Mouse (Mus musculus) heart, embryonic 16.5 days (tissue): Measurements from ENCODE around the gene 1700001C19Rik. TPM values are rescaled to one million over a fixed set of nuclear protein-coding genes. Genes with fewer than 3 reads are reported as not detected.

Source experiments
- ATAC-seq: fragments of 200-750 bp; cut with Nextera tagmentation; replicated peaks from 2 replicates; pipeline ENCODE4 v1.8.0; 2017; ENCODE audit warnings: moderate number of reproducible peaks; ENCODE audit not compliant: insufficient read depth, low FRiP score; ENCODE audit errors: extremely low read depth
- H3K27ac ChIP-seq: fragments of 300-500 bp; sonication (generic); 2 replicates; pipeline ENCODE4 v1.5.1; 2014; ENCODE audit warnings: mild to moderate bottlenecking, low read length, control low read depth, moderate library complexity
- H3K27me3 ChIP-seq: fragments of 300-500 bp; sonication (generic); 2 replicates; pipeline ENCODE4 v1.6.1; 2014; ENCODE audit warnings: low read length, mixed read lengths; ENCODE audit not compliant: control insufficient read depth, insufficient read depth
- H3K36me3 ChIP-seq: fragments of 300-500 bp; sonication (generic); 2 replicates; pipeline ENCODE4 v1.6.1; 2014; ENCODE audit not compliant: control insufficient read depth, insufficient read depth
- H3K4me1 ChIP-seq: fragments of 300-500 bp; sonication (generic); 2 replicates; pipeline ENCODE4 v1.6.1; 2014; ENCODE audit warnings: low read length, mixed read lengths; ENCODE audit not compliant: control insufficient read depth, insufficient read depth
- H3K4me2 ChIP-seq: fragments of 300-500 bp; sonication (generic); 2 replicates; pipeline ENCODE4 v1.6.1; 2014; ENCODE audit warnings: low read depth, mild to moderate bottlenecking, control low read depth, low read length
- H3K4me3 ChIP-seq: fragments of 300-500 bp; sonication (generic); 2 replicates; pipeline ENCODE4 v1.5.1; 2014; ENCODE audit warnings: mild to moderate bottlenecking, control low read depth, low read length
- H3K9ac ChIP-seq: fragments of 300-500 bp; sonication (generic); 2 replicates; pipeline ENCODE4 v1.6.1; 2014; ENCODE audit warnings: low read length, control low read depth
- H3K9me3 ChIP-seq: fragments of 300-500 bp; sonication (generic); replicated peaks from 2 replicates; pipeline ENCODE4 v1.6.1; 2016; ENCODE audit warnings: low read length; ENCODE audit not compliant: control insufficient read depth
- WGBS: fragments of 180-500 bp; shearing (Covaris S2); extraction: QIAGEN DNeasy Blood & Tissue Kit; methylation state at CpG from one replicate; pipeline ENCODE4 v1.1.7; 2014; 5-methylcytosine and 5-hydroxymethylcytosine counted together
- polyA plus RNA-seq: library from polyadenylated mRNA; unstranded; fragments of >200 nt; fragmentation: Nextera tagmentation; extraction: Ambion mirVana; gene quantifications from 2 replicates; pipeline ENCODE4 v1.2.1, GENCODE M21; 2015

Gene 1700001C19Rik
- polyA plus RNA-seq, 1 experiment from 2014 or later: 0.64 TPM

DNA sequence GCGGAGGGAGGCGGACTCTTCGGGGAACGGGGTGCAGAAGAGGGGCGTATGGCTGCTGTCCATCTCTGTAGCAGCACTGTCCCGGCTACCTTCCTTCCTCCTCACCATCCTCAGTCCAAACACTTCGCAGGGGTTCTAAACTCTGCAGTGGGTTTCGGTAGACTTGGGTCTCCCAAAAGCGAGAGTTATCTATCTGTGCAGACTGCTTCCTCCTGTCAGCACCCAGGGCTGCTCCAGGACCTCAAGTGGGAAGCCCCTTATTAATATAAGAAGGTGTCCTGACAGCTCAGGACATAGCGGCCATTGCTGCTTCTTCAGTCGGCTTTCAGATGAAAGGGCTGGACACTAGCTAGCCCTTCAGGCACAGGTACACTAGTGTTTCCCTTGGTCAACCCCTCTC lies 27.8 kb upstream of the 1700001C19Rik start:
- H3K4me2 ChIP-seq: no peak overlapping the region
- WGBS: 78% methylated on average over 11 of the region's 11 CpGs

DNA sequence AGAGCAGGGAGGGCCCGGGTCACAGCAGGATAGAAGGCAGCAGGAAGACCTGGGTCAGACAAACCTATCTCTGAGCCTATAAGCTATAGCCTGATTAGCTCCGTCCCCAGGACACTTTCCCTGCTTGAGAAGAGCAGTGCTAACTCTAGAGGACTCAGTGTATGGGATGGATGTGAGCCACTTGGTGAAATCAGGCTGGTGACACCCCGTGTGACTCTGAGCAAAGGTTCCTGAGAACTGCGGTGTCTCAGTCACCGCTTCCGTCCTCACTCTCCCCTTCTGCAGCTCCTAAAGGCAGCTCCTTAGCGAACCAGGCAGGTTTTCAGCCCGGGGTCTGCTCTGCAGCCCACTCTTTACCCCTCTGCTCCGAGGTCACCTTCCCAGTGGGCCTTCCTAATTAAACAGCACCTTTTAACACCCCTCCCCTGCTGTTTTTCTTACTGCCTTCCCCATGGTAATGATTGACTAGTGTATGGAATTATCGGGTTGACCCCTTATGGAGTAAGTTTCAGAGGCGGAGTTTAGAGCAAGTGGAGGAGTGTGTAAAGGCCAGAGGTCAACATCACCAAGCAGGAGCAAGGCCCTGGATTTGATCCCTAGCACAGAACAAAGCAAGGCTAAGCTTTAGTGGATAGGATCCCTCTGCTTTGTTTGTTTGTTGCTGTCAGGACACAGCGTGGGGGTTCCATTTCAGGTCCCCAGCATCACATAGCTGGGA lies 27.2 kb upstream of the 1700001C19Rik start:
- Histone ChIP-seq H3K9me3 (no peaks in the 10 kb centered on the region), H3K4me3 (no peak overlapping the region), H3K4me2 (no peak overlapping the region), H3K27ac (no peak overlapping the region), H3K9ac (no peak overlapping the region), H3K4me1 (peaks cover 18% of the 10 kb centered on the region), H3K27me3 (peaks cover 7% of the 10 kb centered on the region; the same call in 1 of the 2 replicates), H3K36me3 (no peaks in the 10 kb centered on the region)
- WGBS: 55% methylated on average over 12 of the region's 12 CpGs
- no peak for ATAC-seq

More for the DNA sequence above, 27.8 kb upstream of the 1700001C19Rik start:
- Histone ChIP-seq H3K4me3 (no peak overlapping the region), H3K9ac (no peak overlapping the region), H3K36me3 (no peaks in the 10 kb centered on the region), H3K27ac (no peak overlapping the region), H3K27me3 (peaks cover 7% of the 10 kb centered on the region; the same call in 1 of the 2 replicates), H3K9me3 (no peaks in the 10 kb centered on the region), H3K4me1 (peaks cover 15% of the 10 kb centered on the region)
- no peak for ATAC-seq

DNA sequence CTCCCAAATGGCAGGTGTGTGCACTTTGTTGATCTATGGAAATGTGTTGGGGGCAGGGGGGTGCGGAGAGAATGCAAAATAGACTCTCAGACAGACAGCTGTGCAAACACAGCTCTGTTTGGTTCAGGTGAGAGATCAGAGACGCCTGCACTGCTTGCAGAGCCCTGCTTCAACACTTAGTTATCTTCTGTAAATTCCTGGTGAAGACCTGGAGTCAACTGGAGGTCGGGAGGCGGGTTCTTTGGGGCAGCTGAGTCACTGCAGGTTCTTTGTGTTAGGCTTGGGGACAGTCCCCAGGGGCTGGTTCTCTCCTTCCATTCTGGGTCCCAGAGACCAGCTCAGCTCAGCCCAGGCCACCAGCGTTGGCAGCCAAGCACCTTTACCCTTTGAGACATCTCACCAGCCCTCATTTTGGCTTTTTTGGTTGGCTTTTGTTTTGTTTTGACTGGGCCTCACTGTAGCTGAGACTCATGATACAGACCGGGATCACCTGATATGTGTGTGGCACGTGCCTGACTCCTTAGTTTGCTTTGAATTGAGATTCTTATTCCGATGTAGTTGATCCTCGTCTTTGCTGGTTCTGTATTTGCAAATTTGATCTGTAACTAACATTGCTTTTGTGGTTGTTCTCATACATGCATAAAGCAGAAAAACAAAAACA lies 25.7 kb upstream of the 1700001C19Rik start:
- H3K9ac ChIP-seq: 0 out of 2 replicates have a peak overlapping the region, but pooled peaks have one; percentile 35
- no peak overlapping the region for H3K4me2 ChIP-seq
- no peak for ATAC-seq
- peaks cover 3% of the 10 kb centered on the region; the same call in 1 of the 2 replicates for H3K27me3 ChIP-seq
- H3K27ac ChIP-seq: peak overlapping the region; percentile 30
- H3K4me3 ChIP-seq: no peak overlapping the region
- WGBS: 41% methylated on average over 9 of the region's 9 CpGs
- no peaks in the 10 kb centered on the region for H3K36me3 ChIP-seq
- H3K4me1 ChIP-seq: peaks cover 23% of the 10 kb centered on the region
- H3K9me3 ChIP-seq: no peaks in the 10 kb centered on the region

DNA sequence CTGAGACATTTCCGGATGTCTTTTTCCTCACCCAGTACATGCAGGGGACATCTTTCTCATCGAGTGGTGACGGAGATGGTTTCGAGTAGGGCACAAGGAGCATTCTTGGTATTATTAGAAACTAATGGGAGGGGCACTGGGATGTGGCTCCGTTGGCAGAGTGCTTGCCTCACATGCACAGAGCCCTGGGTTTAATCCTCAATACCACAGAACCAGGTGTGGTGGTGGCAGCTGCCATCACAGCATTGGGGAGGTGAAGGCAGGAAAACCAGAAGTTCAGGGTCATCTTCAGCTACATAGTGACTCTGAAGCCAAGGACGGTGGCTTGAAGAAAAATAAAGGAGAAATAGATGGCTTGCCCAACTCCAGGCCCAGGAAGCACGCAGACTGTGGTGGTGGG lies 25.0 kb upstream of the 1700001C19Rik start:
- Histone ChIP-seq H3K27ac (peak overlapping the region; percentile 41), H3K4me2 (peak overlapping the region; percentile 9; the same call in 1 of the 2 replicates), H3K36me3 (no peaks in the 10 kb centered on the region), H3K9ac (0 out of 2 replicates have a peak overlapping the region, but pooled peaks have one; percentile 35), H3K27me3 (no peaks in the 10 kb centered on the region), H3K4me3 (no peak overlapping the region), H3K4me1 (peaks cover 23% of the 10 kb centered on the region), H3K9me3 (no peaks in the 10 kb centered on the region)
- WGBS: 52% methylated on average over 7 of the region's 7 CpGs
- ATAC-seq: no peak

DNA sequence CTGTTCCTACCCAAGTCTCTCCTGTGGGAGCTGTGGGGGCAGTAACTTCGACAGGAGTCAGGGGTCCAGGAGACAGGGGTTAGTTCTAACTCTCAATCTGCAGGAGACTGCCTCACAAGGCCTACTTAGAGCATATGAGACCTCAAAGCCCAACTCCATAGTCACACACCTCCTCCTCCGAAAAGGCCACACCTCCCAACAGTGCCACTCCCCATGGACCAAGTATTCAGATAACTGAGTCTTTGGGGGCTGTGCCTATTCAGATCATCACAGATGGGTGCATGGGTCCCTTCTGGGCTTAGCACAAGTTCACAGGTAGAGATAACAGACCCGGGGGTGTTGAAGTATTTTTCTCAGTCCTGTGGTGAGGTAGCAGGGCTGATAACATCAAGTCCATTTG lies 24.5 kb upstream of the 1700001C19Rik start:
- ATAC-seq: no peak
- Histone ChIP-seq H3K27ac (peak overlapping the region; percentile 41), H3K36me3 (no peaks in the 10 kb centered on the region), H3K9ac (no peak overlapping the region), H3K4me2 (peak overlapping the region; percentile 9; the same call in 1 of the 2 replicates), H3K4me1 (peaks cover 23% of the 10 kb centered on the region), H3K27me3 (no peaks in the 10 kb centered on the region), H3K4me3 (no peak overlapping the region), H3K9me3 (no peaks in the 10 kb centered on the region)
- WGBS: 43% methylated on average over 3 of the region's 3 CpGs

- no peak for ATAC-seq
- no peak overlapping the region for H3K4me2 ChIP-seq
- WGBS: 42% methylated on average over 3 of the region's 3 CpGs
- no peaks in the 10 kb centered on the region for H3K9me3 ChIP-seq
- no peak overlapping the region for H3K4me3 ChIP-seq
- no peak overlapping the region for H3K9ac ChIP-seq
- H3K4me1 ChIP-seq: peaks cover 35% of the 10 kb centered on the region
- no peak overlapping the region for H3K27ac ChIP-seq
- no peaks in the 10 kb centered on the region for H3K27me3 ChIP-seq
- H3K36me3 ChIP-seq: no peaks in the 10 kb centered on the region
These were observed 22.3 kb upstream of the 1700001C19Rik start for GRCm38 (mm10) chr17:47459341-47459919.

- Histone ChIP-seq H3K9me3 (no peaks in the 10 kb centered on the region), H3K4me1 (peaks cover 37% of the 10 kb centered on the region), H3K4me3 (no peak overlapping the region), H3K9ac (no peak overlapping the region), H3K27me3 (no peaks in the 10 kb centered on the region), H3K36me3 (no peaks in the 10 kb centered on the region), H3K4me2 (no peak overlapping the region), H3K27ac (no peak overlapping the region)
- ATAC-seq: no peak
- 92% methylated on average over 2 of the region's 2 CpGs for WGBS
These were observed 21.8 kb upstream of the 1700001C19Rik start for GRCm38 (mm10) chr17:47458936-47459335.

- Histone ChIP-seq H3K36me3 (no peaks in the 10 kb centered on the region), H3K27ac (no peak overlapping the region), H3K4me1 (peaks cover 40% of the 10 kb centered on the region), H3K27me3 (no peaks in the 10 kb centered on the region), H3K4me3 (no peak overlapping the region), H3K9ac (no peak overlapping the region), H3K4me2 (no peak overlapping the region), H3K9me3 (no peaks in the 10 kb centered on the region)
- ATAC-seq: no peak
- WGBS: 61% methylated on average over 13 of the region's 13 CpGs
These were observed 21.1 kb upstream of the 1700001C19Rik start for GRCm38 (mm10) chr17:47458310-47458709.

DNA sequence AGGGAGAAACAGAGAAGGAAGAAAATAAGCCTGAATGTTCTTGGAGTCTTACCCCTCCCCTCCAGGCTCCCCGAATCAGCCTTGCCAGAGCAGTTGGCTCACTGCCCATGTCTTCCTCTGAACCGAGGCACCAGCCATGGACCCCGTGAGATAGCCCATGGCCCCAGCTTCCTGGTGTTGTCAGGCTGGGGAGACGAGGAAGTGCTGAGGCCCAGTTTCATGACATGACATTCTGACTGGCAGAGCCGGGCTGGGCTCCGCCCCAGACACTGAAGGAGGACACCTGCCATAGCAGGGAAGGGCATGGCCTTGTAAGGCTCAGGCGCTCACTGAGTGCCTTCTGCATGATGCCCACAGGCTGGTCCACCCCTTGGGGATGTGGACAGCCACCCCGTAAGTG lies 17.5 kb upstream of the 1700001C19Rik start:
- Histone ChIP-seq H3K4me2 (no peak overlapping the region), H3K4me3 (no peak overlapping the region), H3K9me3 (no peaks in the 10 kb centered on the region), H3K27me3 (no peaks in the 10 kb centered on the region), H3K4me1 (peaks cover 49% of the 10 kb centered on the region), H3K27ac (0 out of 2 replicates have a peak overlapping the region, but pooled peaks have one; percentile 7), H3K9ac (0 out of 2 replicates have a peak overlapping the region, but pooled peaks have one; percentile 2), H3K36me3 (no peaks in the 10 kb centered on the region)
- WGBS: 35% methylated on average over 8 of the region's 8 CpGs
- 0 out of 2 replicates have a peak, but pooled peaks have one; percentile 15 for ATAC-seq
